Mouse (Mus musculus) heart, adult 8-10 months (tissue): ENCODE measurements around the gene Astn2. TPM values are rescaled to one million over a fixed set of nuclear protein-coding genes. Genes with fewer than 3 reads are reported as not detected.
"Not testable (repeated sequence)": the region's sequence is repeated elsewhere in the genome, so short reads cannot be mapped to it uniquely, and the experiment has no call there.

Experiments used
- DNase-seq: peaks from one replicate; pipeline ENCODE4 v3.0.0; 2022; ENCODE audit warnings: low spot score
- total RNA-seq, 4 experiments: library from RNA; stranded (reverse); gene quantifications; 2 replicates each; pipeline ENCODE4 v1.2.4; 2022

Gene Astn2
- total RNA-seq, 4 experiments from 2014 or later = 0.56 to 1.0 (median 0.88) TPM

DNA sequence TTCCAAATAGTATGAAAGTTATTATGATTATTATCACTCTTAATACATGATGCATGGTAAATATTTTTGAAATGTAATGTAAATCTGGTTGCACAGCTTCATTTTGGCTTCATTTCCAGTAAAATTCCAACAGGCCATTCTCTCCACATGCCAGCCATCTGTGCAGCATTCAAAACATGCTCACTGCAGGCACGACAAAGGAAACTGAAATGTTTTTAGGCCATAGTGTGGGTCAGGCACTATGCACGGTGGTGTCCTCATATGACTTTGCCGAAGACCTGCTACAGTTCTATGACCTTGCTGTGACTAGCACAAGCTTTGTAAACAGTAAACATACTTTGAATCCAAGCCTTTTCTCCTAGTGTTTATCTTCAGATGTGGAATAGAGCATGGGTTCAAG is 642.3 kb downstream of the Astn2 start:
- no peak for DNase-seq

DNA sequence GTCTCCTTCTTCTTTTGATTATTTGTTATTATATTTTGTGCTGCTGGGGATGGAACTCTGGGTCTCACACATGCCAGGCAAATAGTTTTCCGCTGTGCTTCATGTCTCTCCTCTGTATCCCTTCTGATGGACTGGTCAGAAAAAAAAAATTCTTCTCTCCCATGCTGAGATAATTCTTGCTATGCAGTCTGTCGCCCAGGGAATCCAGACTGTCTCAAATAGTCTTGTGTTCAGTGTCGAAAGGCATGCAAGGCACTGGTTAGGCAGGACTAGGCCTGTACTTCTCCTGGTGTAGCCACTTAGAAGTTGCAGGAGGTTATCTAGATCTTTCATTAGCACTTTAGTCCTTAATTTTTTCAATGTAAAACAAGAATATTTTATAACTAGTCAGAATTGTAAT is 642.8 kb downstream of the Astn2 start:
- no peak for DNase-seq

DNA sequence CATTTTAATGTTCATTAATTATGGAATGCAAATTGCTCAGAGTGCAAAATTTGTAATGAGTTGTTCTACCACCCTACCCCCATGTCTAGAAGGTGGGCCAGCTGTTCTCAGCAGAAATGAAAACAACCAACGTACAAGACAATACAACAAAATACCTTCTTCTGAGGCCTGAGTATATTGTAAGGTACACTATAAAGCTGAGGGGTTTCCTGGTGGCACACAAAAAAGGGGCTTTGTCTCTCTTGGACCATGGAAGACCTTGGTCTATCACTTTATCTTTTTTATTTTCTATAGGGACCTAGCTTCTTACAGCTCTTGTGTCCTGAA is 645.6 kb downstream of the Astn2 start:
- DNase-seq = no peak

DNA sequence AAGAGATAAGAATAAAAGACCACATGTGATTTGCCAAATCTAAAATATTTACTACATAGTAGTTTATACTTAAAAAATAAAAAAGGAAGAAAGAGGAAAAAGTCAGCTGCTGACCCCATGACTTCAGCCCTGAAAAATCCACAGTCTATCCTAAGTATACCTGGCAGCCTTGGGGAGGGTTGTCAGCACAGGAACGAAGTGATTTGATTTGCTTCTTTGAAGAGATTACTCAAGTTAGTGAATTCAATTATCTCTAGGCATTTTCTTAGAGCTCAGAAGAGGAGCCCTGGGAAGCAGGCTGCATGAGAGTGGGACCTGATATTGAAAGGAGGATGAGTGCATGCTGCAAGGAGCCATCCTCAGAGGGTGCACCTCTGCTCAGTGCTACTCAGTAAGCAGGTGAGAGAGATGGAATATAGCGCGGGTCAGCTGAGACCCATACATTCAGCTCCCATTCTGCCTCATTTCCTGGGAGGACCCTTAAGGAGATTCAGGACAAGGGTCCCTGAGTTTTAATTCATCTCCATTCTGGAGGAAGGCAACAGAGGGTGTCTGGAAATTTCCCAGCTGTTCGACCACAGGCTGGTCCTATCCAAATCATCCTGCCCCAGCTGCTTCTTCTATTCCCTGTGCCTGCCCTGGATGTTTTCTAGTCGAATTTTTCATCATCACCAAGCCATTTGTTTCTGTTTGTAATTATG is 646.1 kb downstream of the Astn2 start:
- DNase-seq = no peak

DNA sequence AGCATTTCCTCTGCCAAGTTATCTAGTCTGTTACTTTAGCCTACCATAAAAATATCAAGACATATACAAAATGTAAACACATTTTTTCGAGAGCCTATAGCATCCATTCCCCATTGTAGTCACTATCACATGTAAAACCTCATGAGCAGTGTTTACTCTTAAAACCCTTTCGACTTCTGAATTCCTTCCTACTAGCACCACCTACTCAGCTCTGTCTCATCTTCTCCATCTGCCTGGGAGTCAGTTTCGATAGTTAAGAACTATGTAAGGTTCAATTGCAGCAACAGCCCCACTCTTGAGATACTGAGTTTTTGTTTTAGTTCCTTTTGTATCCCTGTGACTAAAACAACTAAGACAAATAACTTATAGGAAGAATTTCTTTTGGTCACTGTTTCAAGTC is 651.5 kb downstream of the Astn2 start:
- no peak for DNase-seq

DNA sequence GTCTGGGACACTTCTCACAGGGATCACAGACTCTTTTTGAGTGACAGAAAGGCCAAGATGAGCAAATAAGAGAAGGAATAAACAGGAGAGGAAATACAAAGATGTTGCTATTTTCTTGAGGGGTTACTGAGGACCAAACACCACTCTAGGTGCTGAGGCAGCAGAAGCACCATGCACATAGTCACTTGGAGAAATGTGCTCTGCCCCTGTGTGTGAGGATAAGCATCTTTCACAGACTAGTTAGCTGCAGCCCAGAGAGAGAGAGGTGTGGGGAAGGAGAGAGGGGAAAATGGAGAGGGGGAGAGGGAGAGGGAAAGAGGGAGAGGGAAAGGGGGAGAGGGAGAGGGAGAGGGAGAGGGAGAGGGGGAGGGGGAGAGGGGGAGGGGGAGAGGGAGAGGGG is 659.6 kb downstream of the Astn2 start:
- no peak for DNase-seq

DNA sequence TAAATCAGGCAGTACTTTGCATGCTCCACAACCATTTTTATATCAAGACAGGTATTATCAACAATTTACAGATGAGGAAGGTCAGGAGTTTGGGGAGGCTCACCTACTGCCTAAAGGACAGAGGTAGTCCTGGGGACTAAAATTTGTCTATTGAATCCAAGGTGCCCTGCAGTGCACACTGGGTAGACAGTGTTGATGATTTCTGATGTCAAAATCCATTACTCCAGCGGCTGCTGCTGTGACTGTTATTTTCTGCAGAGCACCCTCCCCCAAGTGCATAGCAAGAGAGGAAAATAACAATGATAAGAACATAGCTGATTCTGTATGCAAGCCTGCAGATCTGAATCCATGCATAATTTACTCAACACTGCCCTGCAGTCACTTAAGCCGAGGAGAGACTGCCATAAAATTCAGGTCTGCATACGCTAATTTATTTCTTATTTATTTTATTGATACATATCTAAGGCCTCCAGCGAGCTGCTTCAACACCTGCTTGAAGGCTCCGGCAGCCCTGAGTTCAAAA is 660.3 kb downstream of the Astn2 start:
- DNase-seq = no peak

DNA sequence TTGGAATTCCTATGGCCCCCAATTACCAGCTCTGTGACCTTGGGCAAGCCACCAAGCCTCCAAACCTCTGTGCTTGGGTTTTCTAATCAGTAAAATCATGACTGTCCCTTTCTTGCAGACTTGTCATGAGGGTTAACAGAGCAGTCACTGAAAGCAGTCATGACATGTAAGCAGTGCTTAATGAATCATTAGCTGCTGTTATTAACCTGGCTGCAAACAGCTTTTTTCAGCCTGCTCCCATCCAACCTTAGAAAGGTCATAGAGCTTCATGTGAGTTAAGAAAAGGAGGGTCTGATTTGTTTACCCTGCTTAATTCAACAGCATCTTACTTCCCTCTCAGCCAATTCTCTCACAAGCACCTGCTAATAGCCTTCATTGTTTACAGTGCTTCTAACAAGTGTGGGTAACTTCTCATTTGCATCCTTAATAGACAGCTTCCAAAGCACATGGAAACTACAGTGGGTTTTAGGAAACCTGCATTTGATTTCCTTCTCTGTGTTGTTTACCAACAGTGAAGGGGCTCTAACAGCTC is 661.2 kb downstream of the Astn2 start:
- DNase-seq = no peak

DNA sequence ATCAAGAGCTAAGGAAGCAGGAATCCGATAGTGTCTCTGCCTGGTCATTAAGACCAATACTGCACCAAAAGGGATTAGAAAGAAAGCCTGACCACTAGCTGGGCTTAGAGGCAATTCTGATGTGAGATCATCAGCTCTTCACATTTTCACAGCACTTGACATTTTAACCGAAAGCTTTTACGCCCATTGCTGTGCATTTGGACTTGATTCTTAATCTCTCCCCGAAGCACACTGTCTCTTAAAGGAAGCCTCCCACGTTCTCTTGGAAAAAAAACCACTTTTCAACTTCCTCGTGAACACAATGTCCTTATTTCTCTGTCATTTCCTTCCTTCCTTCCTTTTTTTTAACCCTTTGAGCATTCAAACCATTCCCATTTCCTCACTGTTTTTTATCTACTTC is 680.0 kb downstream of the Astn2 start:
- DNase-seq = no peak

DNA sequence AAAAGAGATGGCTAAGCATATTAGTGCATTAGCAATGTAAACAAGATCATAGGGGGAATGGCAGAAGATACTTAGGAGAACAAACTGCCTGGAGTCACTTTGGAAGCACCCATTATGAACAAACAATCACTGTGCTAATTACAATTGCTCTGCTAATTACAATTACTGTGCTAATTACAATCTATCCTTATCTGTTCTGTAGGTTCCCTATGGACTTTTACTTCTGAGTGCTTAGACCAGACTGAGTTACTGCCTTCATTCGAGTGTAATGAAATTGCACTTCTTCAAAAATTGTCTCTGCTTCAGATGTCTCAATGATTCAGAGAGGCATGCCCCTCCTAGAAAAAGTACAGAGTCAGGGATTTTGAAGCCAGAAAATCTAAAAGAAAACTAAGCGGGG is 684.8 kb downstream of the Astn2 start:
- DNase-seq = no peak

DNA sequence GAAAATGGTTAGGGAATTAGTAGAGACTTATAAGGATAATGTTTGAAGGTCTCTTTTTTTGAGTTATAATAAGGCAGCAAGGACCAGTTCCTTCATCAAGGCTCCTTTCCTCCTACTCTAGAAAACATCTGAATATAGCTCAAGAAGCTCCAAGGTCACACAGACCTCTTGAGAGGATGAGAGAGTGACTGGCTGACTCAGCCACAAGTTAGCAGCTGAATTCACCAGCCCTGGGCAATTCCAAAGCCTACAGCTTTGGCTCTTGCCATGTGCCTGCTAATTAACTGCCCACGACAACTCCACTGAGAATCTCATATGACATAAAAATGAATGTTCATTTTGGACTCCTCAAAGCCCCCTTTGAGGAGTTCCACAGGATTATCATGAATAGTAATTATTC is 686.5 kb downstream of the Astn2 start:
- no peak for DNase-seq

DNA sequence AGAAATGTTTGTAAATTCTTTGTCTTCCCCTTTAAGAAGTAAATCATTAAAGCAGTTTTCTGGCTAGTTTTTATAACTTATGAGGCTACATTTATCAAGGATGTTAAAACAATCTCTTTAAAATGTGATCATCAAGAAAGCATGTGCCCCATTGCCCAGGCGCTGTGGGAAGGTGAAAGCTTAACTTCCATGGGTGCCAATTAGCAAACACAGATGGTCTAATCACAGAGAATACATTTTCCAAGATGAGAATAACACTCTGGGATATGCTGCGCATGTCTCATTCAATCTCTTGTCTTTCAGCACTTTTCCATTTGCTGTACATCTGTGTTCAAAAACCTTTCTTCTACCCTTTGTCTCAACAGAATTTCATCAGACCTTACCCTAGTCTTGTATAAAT is 688.3 kb downstream of the Astn2 start:
- no peak for DNase-seq

DNA sequence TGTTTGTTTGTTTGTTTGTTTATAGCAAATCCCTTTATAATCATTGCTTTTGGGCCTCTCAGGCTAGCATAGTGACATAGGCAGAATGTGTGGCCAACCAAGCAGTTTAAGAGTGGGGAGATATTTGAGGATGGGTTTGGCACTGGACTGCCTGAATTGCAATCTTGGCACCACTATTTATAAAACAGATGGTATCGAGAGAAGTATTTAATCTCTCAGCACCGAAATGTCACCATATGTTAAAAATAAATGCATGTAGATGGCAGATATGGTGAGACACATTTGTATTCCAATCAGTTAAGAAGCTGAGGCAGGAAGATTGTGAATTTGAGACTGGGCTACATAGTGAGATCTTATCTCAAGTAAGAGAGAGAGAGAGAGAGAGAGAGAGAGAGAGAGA is 692.7 kb downstream of the Astn2 start:
- DNase-seq = no peak

DNA sequence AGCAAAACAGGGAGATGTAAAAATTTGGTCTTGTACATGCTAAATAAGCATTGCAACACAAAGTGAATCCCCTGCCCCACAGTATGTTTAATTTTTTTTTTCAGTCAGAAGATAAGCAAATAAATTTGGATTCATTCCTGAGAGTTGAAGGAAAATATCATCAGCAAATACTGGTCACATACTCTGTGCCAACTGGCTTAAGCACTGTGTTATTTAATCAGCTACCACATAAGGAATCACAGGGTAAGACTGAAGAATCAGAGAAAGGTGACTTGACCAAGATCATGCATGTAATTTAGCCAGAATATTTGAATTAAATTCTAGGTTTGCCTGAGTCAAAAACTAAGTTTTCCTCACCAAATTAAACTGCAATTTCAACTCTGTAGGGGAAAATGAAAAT is 693.8 kb downstream of the Astn2 start:
- no peak for DNase-seq

DNA sequence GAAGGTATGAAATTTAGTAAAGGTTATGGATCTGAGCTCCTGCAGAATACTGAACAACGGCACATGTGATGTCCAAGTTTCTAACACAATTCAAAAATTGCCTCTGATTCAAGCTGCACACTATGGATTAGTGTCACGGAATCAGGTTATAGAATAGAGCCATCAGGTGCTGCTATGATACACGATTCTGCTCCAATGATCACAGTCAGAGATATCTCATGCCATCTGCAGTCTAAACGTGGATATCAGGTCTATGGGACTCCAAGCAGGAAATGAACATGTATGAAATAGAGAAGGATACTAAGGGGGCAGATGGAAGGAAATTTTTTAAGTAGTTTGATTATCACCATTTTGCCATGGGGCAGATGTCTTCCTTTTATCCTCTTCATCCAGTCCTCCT is 702.6 kb downstream of the Astn2 start:
- no peak for DNase-seq

DNA sequence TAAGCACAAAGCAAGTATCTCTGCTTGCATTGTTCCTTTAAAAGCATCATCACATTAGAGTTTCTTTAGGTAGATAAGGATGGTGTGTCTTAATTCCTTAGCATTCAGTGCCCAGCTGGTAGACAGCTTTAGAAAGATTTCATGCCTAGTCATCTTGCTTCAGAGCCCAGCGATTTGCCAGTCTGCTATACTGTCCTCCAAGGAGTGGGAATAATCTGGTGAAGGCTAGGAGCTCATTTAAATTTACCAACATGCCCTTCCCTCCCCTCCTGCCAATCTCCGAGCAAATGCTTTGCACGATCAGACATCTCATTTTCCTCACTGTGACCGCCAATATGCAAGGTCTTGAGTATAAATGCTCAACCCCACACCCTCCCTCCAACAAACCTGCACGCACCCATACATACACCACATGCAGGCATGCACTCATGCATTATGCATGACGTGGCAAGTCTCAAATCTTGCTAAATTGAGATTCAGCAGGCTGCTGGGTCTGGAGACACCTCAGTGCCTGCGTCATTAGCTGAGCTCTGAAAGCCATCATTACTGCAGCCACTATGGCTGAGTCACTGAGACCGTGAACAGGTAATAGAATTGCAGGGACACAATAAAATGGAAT is 704.6 kb downstream of the Astn2 start:
- DNase-seq = no peak

DNA sequence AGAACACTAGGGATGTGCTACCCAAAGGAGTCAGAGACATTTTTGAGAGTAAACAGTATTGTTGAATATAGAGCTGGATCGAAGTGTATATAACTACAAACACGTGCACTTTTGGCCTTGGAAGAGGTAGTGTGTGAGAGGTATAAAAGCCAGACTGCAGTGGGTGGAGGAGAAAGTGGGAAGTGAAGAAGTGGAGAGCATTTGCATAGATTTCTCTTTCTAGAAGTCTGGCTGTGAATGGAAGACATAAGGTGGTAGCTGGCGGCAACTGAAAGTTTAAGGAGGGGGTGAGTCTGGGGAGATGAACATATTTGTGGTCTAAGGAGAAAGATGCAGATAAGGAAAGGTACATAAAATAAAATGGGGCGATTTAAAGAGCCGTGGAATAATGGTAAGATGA is 709.2 kb downstream of the Astn2 start:
- DNase-seq = no peak

DNA sequence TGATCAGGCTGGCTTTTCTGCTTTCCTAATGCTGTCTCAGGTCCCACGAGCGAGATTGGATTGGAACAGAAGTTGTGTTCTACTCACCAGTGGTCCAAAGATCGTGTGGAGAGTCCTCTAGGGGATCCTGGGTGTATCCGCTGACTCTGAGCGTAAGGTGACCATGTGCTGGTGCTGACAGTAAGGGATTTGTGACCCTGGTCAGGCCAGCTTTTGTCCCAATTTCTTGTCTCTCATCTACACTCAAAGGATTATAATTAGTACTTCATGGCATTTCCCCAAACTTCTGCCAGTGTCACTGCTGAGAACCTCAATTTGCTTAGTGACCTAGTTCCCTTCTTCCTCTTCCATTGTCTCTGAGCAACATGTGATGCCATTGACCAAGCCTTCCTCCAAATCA is 710.4 kb downstream of the Astn2 start:
- no peak for DNase-seq

DNA sequence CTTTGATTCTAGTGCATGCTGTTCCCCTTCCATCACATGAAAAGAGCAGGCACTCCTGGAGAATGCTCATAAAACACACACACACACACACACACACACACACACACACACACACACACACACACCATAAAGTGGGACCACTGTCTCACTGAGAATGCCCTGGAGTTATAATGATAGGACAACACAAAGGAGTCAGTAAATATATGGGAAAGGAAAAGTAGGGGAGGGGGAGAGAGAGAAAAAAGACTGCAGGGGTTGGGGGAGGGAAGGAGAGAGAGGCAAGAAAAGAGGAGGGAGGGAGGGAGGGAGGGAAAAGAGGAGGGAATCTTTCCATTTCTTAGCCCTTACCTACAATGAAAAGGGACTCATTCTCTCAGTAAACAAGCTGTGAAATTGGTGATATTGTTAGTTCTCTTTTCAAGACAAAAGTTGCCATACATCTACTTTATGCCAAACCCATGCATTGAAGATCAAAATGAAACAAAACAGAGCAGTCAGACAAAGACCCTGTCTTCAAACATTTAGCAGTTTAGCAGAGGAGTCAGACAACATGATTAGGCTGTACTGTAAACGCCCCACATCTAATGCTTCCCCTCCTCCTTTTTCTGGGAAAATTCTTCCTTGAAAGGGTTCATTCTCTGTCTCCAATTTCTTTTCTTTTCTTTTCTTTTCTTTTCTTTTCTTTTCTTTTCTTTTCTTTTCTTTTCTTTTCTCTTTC is 717.2 kb downstream of the Astn2 start:
- no peak for DNase-seq

DNA sequence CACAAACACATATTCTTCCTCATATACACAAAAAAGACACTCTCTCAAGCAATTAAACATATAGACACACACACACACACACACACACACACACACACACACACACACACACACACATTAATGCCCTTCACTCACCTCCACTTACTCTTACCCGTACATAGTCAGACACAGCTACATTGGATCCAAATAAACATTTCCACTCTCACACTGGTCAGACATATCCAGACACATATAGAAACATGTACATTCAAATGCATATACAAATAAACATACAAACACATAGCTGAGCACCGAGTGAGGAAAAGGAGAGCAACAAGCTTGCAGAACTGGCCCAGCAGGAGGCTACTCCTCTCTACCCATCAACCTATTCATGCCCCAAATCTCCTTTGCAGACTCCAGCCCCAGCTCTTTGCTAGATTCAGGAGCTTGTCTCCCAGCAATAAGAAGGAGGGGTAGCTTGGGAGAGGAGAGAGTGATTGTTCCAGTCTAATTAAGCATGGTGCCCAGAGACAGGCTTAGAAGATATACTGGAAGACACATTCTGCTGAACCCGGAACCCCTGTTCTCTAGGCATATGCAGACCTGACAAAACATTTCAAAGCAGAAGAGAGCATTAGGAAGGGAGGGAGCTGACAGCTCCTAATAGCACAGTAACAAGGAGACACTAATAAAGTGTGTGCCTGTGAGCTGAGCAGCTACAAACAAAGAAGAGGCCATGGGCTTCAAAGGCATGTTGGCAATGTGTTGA is 718.0 kb downstream of the Astn2 start:
- no peak for DNase-seq

DNA sequence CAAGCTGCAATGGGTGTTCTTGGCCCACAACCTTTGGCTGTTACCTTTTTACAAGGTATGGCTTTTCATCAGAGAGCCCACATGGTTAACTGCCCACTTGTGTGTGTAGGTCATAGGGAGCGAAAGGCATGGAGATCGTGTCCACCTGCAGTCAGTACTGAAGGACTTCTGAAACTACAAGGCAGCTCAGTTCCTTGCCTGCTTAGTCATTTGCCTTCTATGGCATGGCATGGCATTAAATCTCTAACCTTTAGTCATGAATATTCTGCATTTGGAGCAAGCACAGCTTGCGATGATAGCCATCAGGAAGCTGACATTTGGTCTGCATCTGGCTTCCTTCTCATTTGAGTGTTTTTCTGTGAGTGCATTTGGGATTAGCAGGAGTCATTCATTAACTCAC is 720.0 kb downstream of the Astn2 start:
- DNase-seq = no peak

DNA sequence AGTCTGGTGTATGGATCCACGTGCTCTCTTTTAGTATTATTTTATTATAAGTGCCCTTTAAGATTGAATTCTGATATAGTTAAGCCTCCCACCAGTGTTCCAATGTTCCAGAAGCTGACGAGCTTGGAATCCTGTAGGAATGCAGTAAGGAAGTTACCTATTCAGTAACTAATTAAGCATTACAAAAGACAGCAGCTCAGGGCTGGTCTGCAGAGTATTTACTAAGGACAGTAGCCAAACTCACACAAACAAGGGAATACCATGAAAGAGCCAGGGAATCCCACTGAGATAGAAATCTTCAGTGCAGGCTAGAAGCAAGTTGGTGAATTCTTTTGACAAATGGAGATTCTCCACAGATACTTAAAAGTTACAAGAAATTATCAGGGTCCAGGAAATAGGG is 724.6 kb downstream of the Astn2 start:
- DNase-seq = not testable (repeated sequence)
